Mouse (Mus musculus) C2C12 (cell line): ENCODE measurements around the gene Hrk. TPM values are rescaled to one million over a fixed set of nuclear protein-coding genes. Genes with fewer than 3 reads are reported as not detected.

Experiments used
- H3K27me3 ChIP-seq: one replicate; pipeline ENCODE4 v1.6.1; 2011; ENCODE audit not compliant: control insufficient read depth, insufficient read depth, insufficient read length
- H3K36me3 ChIP-seq: one replicate; pipeline ENCODE4 v1.6.1; 2011; ENCODE audit not compliant: control insufficient read depth, insufficient read depth
- H3K4me3 ChIP-seq: one replicate; pipeline ENCODE4 v1.5.1; 2011; ENCODE audit warnings: mild to moderate bottlenecking, control low read depth; ENCODE audit not compliant: poor library complexity, insufficient read depth, severe bottlenecking
- H3K79me2 ChIP-seq: one replicate; pipeline ENCODE4 v1.6.1; 2011; ENCODE audit not compliant: control insufficient read depth, insufficient read depth
- H3K79me3 ChIP-seq: one replicate; pipeline ENCODE4 v1.6.1; 2011; ENCODE audit warnings: low read depth, control low read depth
- H3ac ChIP-seq: one replicate; pipeline ENCODE3; 2011; ENCODE audit warnings: low read depth; ENCODE audit not compliant: control insufficient read depth, insufficient read length
- CEBPB ChIP-seq: IDR thresholded peaks from one replicate; pipeline ENCODE4 v1.6.1; 2011; ENCODE audit warnings: low read depth, mild to moderate bottlenecking, control low read depth, moderate library complexity
- CTCF ChIP-seq: IDR thresholded peaks from one replicate; pipeline ENCODE4 v1.5.1; 2011; ENCODE audit not compliant: control insufficient read depth, insufficient read depth, insufficient read length
- FOSL1 ChIP-seq: IDR thresholded peaks from one replicate; pipeline ENCODE4 v1.8.0; 2011; ENCODE audit warnings: mild to moderate bottlenecking, low read length; ENCODE audit not compliant: poor library complexity, insufficient read depth, severe bottlenecking
- MAX ChIP-seq: IDR thresholded peaks from one replicate; pipeline ENCODE4 v1.6.1; 2011; ENCODE audit warnings: mild to moderate bottlenecking, control low read depth
- MYOD1 ChIP-seq: IDR thresholded peaks from one replicate; pipeline ENCODE4 v1.6.1; 2011; ENCODE audit warnings: low read depth; ENCODE audit not compliant: control insufficient read depth, insufficient read length
- MYOG ChIP-seq: IDR thresholded peaks from one replicate; pipeline ENCODE4 v1.6.1; 2011; ENCODE audit not compliant: control insufficient read depth, insufficient read length; ENCODE audit errors: extremely low read depth
- USF1 ChIP-seq: IDR thresholded peaks from one replicate; pipeline ENCODE4 v1.6.1; 2011; ENCODE audit warnings: low read depth, mild to moderate bottlenecking, control low read depth, moderate library complexity
- polyA plus RNA-seq: library from polyadenylated mRNA; unstranded; fragments of >200 nt; fragmentation: generic; extraction: Trizol; gene quantifications from one replicate; pipeline ENCODE4 v1.2.1, GENCODE M21; 2012; ENCODE audit warnings: missing spikeins

Hrk gene
- polyA plus RNA-seq, 1 experiment, result not detected

DNA sequence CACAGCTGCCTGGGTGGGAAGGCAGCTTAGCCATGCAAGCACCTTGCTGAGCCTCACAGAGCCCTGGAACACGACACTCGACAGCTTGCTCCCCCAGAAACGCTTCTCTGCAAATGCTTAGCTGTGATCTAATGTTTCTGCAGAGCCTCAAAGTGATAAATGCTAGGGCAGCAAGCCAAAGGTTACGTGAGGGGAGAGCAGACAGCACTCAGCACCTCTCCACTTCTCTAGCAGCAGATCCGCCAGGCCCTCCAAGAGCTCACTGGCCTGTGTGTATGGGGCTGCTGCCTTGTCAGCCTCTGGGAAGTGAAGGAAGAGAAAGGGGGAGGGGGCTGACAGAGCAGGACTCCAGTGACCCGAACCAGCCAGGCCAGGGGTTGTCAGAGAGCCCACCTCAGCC is 36.2 kb upstream of the Hrk start:
- peaks cover 11% of the 10 kb centered on the region for H3K36me3 ChIP-seq

DNA sequence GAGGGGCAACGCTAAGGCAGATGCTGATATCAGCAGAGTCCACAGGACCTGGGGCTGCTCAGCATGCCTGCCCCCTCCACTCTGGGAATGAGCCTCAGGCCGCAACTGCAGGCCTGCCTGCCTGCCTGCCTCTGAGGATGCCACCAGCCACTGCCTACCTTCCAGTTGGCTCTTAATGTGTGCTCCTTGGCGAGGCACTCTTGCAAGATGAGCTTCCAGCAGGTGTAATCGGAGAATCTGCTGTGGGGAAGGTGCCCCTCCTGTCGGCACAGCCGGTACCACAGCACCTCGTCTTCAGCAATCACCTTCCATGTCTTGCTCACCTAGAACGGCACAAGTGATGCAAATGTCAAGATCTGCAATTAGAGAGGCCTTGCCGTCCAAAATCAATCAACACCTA is 35.8 kb upstream of the Hrk start:
- Histone ChIP-seq H3K79me3 (no peaks in the 10 kb centered on the region), H3K36me3 (peaks cover 11% of the 10 kb centered on the region), H3K27me3 (no peaks in the 10 kb centered on the region), H3ac (no peak overlapping the region), H3K4me3 (no peak overlapping the region), H3K79me2 (peaks cover 30% of the 10 kb centered on the region)
- no peak for TF ChIP-seq MAX
- no peak for TF ChIP-seq FOSL1
- TF ChIP-seq MYOG, result no peak
- TF ChIP-seq CTCF, result no peak
- TF ChIP-seq USF1, result no peak
- no peak for TF ChIP-seq MYOD1
- no peak for TF ChIP-seq CEBPB

More for the DNA sequence above, 36.2 kb upstream of the Hrk start:
- Histone ChIP-seq H3K79me2 (peaks cover 29% of the 10 kb centered on the region), H3K79me3 (no peaks in the 10 kb centered on the region), H3K27me3 (no peaks in the 10 kb centered on the region), H3ac (no peak overlapping the region), H3K4me3 (no peak overlapping the region)
- TF ChIP-seq FOSL1 (no peak), MYOG (no peak), CEBPB (no peak), MYOD1 (no peak), CTCF (no peak), MAX (no peak), USF1 (no peak)

DNA sequence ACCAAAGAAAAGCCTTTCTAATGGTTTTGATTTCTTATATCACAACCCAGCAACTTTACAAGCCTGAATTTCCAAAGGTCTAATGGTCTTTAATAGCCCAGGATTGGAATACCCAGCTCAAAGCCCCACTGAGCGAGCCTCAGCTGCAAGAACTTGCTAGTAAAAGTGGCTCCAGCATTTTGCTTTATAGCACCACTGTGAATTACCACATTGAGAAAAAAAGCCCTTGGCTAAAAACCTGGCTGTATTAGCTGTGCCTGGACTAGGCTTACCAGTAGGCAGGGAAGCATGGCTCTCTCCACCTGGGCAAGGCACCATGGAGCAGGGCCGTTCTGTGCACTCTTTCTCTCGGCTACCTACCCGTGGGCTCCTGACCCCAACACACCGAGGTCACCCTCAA is 28.1 kb upstream of the Hrk start:
- Histone ChIP-seq H3K27me3 (no peaks in the 10 kb centered on the region), H3K79me3 (peaks cover 2% of the 10 kb centered on the region), H3K36me3 (peaks cover 13% of the 10 kb centered on the region), H3ac (no peak overlapping the region), H3K79me2 (peaks cover 39% of the 10 kb centered on the region), H3K4me3 (no peak overlapping the region)
- TF ChIP-seq FOSL1 (no peak), USF1 (no peak), MYOD1 (no peak), MYOG (no peak), CTCF (no peak), MAX (no peak), CEBPB (no peak)

DNA sequence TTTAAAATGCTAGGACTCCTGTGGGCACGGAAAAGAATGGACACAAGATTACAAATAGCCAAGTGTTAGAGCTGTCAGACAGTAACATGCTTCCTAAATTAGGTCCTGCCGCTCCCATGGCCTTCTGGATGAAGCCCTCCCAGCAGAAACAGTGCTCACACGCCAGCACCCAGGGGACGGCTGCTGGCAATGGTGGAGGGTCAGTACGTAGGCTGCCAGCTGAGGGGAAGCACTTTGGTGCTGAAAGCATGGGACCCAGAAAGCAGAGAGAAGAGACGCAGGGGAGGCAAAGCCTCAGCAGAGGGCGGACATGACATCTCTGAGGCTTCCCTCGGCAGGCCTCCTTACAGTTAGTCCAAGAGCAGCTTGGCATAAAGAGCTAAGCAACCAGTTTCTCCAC is 24.8 kb upstream of the Hrk start:
- Histone ChIP-seq H3K79me3 (peaks cover 2% of the 10 kb centered on the region), H3K4me3 (no peak overlapping the region), H3ac (no peak overlapping the region), H3K36me3 (peaks cover 13% of the 10 kb centered on the region), H3K79me2 (peaks cover 46% of the 10 kb centered on the region), H3K27me3 (no peaks in the 10 kb centered on the region)
- no peak for TF ChIP-seq USF1
- TF ChIP-seq CEBPB, result no peak
- TF ChIP-seq MAX, result no peak
- no peak for TF ChIP-seq CTCF
- no peak for TF ChIP-seq MYOD1
- no peak for TF ChIP-seq MYOG
- TF ChIP-seq FOSL1, result no peak

DNA sequence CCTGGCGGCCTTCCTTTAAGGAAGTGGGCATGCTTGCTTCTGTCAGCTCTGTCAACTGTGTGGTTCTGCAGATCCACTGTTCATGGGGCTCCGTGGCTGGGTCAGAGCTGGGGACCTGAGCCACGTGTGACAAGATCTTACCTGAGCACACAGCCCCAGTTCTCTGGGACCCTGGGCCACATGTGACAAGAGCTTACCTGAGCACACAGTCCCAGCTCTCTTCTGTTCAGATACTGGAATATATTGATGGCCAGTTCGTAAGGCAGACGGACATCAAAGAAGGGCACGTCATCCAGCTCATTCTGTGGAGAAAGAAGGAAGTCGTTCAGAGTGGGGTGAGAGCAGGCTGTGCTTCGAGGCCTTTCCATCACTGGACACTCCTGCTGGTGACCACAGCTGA is 22.0 kb upstream of the Hrk start:
- Histone ChIP-seq H3K79me2 (peaks cover 59% of the 10 kb centered on the region), H3K36me3 (peaks cover 13% of the 10 kb centered on the region), H3K27me3 (no peaks in the 10 kb centered on the region)

More for the DNA sequence above, 22.0 kb upstream of the Hrk start:
- Histone ChIP-seq H3K79me3 (peaks cover 26% of the 10 kb centered on the region), H3ac (no peak overlapping the region), H3K4me3 (no peak overlapping the region)
- no peak for TF ChIP-seq MYOD1
- no peak for TF ChIP-seq MYOG
- no peak for TF ChIP-seq CEBPB
- TF ChIP-seq FOSL1, result no peak
- TF ChIP-seq CTCF, result no peak
- TF ChIP-seq USF1, result no peak
- no peak for TF ChIP-seq MAX
